31 mouse cellular contexts compared by ENCODE assay signal in the genomic region with DNA sequence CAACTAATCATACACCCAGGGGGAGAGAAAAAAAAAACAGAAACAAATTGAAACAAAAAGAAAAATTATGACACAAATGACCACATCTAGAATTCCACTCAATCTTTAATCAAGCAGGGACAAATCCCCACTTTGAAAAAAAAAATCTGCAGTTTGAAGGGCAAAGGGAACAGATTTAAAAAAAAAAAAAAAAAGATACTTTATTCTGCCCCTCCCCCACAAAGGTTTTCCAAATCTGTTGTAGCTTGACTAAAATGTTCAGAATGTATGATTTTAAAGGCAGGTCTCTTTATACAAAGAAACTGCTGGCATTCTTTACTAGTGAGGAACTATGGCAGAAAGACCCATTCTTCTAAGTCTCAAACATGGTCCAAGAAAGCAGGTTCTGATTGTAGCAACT.
"Had no signal": no experiment of that assay in that cellular context is flagged by ENCODE, and none has a peak within 500 bp of the region (broad histone marks: within the 10 kb centered on the region; RNA-seq: fewer than 3 reads in every experiment).

No protein-coding gene starts in this region.

- DNase-seq: heart, postnatal 10 days; heart, postnatal 14 days; heart, postnatal 36 days; heart, postnatal 4 days; kidney, adult 11 months; kidney, adult 18-20 months; kidney, adult 2 months; kidney, adult 8-10 months; kidney, adult 9 months; kidney, postnatal 10 days; kidney, postnatal 14 days; kidney, postnatal 25 days; kidney, postnatal 36 days; kidney, postnatal 4 days; layer of hippocampus, adult 9-11 months; layer of hippocampus, postnatal 36 days had no signal

- H3K4me3 ChIP-seq: heart, embryonic 10.5 days; heart, embryonic 12.5 days; heart, embryonic 13.5 days; heart, embryonic 15.5 days; hindbrain, embryonic 10.5 days; hindbrain, embryonic 12.5 days; hindbrain, embryonic 13.5 days; hindbrain, embryonic 15.5 days; intestine, embryonic 15.5 days; kidney, embryonic 15.5 days; layer of hippocampus, adult 2 months; left cerebral cortex, adult 2 months had no signal

- H3K9me3 ChIP-seq: heart, embryonic 10.5 days; heart, embryonic 12.5 days; heart, embryonic 13.5 days; heart, embryonic 15.5 days; hindbrain, embryonic 10.5 days; hindbrain, embryonic 12.5 days; hindbrain, embryonic 13.5 days; hindbrain, embryonic 15.5 days; intestine, embryonic 15.5 days; kidney, embryonic 15.5 days had no signal

- H3K27ac ChIP-seq: heart, embryonic 10.5 days; heart, embryonic 13.5 days; heart, embryonic 15.5 days; hindbrain, embryonic 10.5 days; hindbrain, embryonic 12.5 days; hindbrain, embryonic 13.5 days; hindbrain, embryonic 14.5 days; hindbrain, embryonic 15.5 days; hindbrain, postnatal 0 days; intestine, embryonic 15.5 days; kidney, embryonic 15.5 days; kidney, postnatal 0 days; layer of hippocampus, adult 2 months; left cerebral cortex, adult 2 months had no signal

- H3K4me1 ChIP-seq: heart, embryonic 10.5 days; heart, embryonic 12.5 days; heart, embryonic 13.5 days; heart, embryonic 15.5 days; hindbrain, embryonic 10.5 days; hindbrain, embryonic 12.5 days; hindbrain, embryonic 13.5 days; hindbrain, embryonic 15.5 days; intestine, embryonic 15.5 days; kidney, embryonic 15.5 days had no signal

- H3K9ac ChIP-seq: heart, embryonic 12.5 days; heart, embryonic 13.5 days; heart, embryonic 15.5 days; hindbrain, embryonic 12.5 days; hindbrain, embryonic 13.5 days; hindbrain, embryonic 14.5 days; hindbrain, embryonic 15.5 days; intestine, embryonic 15.5 days; kidney, embryonic 15.5 days had no signal

- H3K27me3 ChIP-seq: heart, embryonic 12.5 days; heart, embryonic 13.5 days; heart, embryonic 15.5 days; hindbrain, embryonic 12.5 days; hindbrain, embryonic 13.5 days; hindbrain, embryonic 15.5 days; intestine, embryonic 15.5 days; kidney, embryonic 15.5 days had no signal
